Mouse (Mus musculus): Measurements from ENCODE around the gene Tmem141.

Gene Tmem141

GRCm38 (mm10) chr2:25608671-25609070, 13.1 kb downstream of the Tmem141 start:
- in situ Hi-C loops (cut with MboI; ENCODE audit: unreplicated experiment in 2 of 2) = no loop called here

GRCm38 (mm10) chr2:25607761-25608622, 13.8 kb downstream of the Tmem141 start, which contains the start of gene Rabl6:
Gene Rabl6 (minus strand): TSS chr2:25608521.
- in situ Hi-C loops (cut with MboI; ENCODE audit: unreplicated experiment in 2 of 2) = no loop called here

GRCm38 (mm10) chr2:25602526-25602925, 19.3 kb downstream of the Tmem141 start:
- in situ Hi-C loops (cut with MboI; ENCODE audit: unreplicated experiment in 2 of 2) = no loop called here

- in situ Hi-C loops (cut with MboI; ENCODE audit: unreplicated experiment in 2 of 2) = no loop called here
Measured at GRCm38 (mm10) chr2:25600037-25600436, 21.8 kb downstream of the Tmem141 start.

- in situ Hi-C loops (cut with MboI; ENCODE audit: unreplicated experiment in 2 of 2) = no loop called here
Measured at GRCm38 (mm10) chr2:25598749-25599148, 23.1 kb downstream of the Tmem141 start.

- in situ Hi-C loops (cut with MboI; ENCODE audit: unreplicated experiment in 2 of 2) = no loop called here
Measured at GRCm38 (mm10) chr2:25596765-25597510, 24.9 kb downstream of the Tmem141 start.

GRCm38 (mm10) chr2:25591863-25592262, 29.9 kb downstream of the Tmem141 start:
- in situ Hi-C loops (cut with MboI; ENCODE audit: unreplicated experiment in 2 of 2) = no loop called here

GRCm38 (mm10) chr2:25588227-25588907, 33.4 kb downstream of the Tmem141 start:
- in situ Hi-C loops (cut with MboI; ENCODE audit: unreplicated experiment in 2 of 2) = no loop called here

- in situ Hi-C loops (cut with MboI; ENCODE audit: unreplicated experiment in 2 of 2) = no loop called here
Measured at GRCm38 (mm10) chr2:25587290-25587689, 34.5 kb downstream of the Tmem141 start.

- in situ Hi-C loops (cut with MboI; ENCODE audit: unreplicated experiment in 2 of 2) = no loop called here
Measured at GRCm38 (mm10) chr2:25585601-25586000, 36.2 kb downstream of the Tmem141 start.

- in situ Hi-C loops (cut with MboI; ENCODE audit: unreplicated experiment in 2 of 2) = no loop called here
Measured at GRCm38 (mm10) chr2:25584856-25585255, 36.9 kb downstream of the Tmem141 start.

GRCm38 (mm10) chr2:25584152-25584551, 37.7 kb downstream of the Tmem141 start:
- in situ Hi-C loops (cut with MboI; ENCODE audit: unreplicated experiment in 2 of 2) = no loop called here

- in situ Hi-C loops (cut with MboI; ENCODE audit: unreplicated experiment in 2 of 2) = no loop called here
Measured at GRCm38 (mm10) chr2:25583571-25583970, 38.2 kb downstream of the Tmem141 start.

- in situ Hi-C loops (cut with MboI; ENCODE audit: unreplicated experiment in 2 of 2) = no loop called here
Measured at GRCm38 (mm10) chr2:25583120-25583481, 38.7 kb downstream of the Tmem141 start.

GRCm38 (mm10) chr2:25582466-25583119, 39.2 kb downstream of the Tmem141 start:
- in situ Hi-C loops (cut with MboI; ENCODE audit: unreplicated experiment in 2 of 2) = no loop called here

GRCm38 (mm10) chr2:25581901-25582301, 39.9 kb downstream of the Tmem141 start:
- in situ Hi-C loops (cut with MboI; ENCODE audit: unreplicated experiment in 2 of 2) = no loop called here

GRCm38 (mm10) chr2:25581294-25581864, 40.4 kb downstream of the Tmem141 start, which contains the start of gene Ajm1:
Gene Ajm1 (minus strand): TSS chr2:25581757.
- in situ Hi-C loops (cut with MboI; ENCODE audit: unreplicated experiment in 2 of 2) = no loop called here

- in situ Hi-C loops (cut with MboI; ENCODE audit: unreplicated experiment in 2 of 2) = no loop called here
Measured at GRCm38 (mm10) chr2:25580621-25581101, 41.1 kb downstream of the Tmem141 start.

GRCm38 (mm10) chr2:25579737-25580460, 41.9 kb downstream of the Tmem141 start:
- in situ Hi-C loops (cut with MboI; ENCODE audit: unreplicated experiment in 2 of 2) = no loop called here
